Mouse (Mus musculus): ENCODE data around the gene Spint4. TPM values are rescaled to one million over a fixed set of nuclear protein-coding genes. Genes with fewer than 3 reads are reported as not detected.
A peak's percentile ranks its signal among the peaks of the same experiment; 100 is the strongest.

Spint4 gene
- total RNA-seq, 1 experiment from 2014 or later, result not detected

DNA sequence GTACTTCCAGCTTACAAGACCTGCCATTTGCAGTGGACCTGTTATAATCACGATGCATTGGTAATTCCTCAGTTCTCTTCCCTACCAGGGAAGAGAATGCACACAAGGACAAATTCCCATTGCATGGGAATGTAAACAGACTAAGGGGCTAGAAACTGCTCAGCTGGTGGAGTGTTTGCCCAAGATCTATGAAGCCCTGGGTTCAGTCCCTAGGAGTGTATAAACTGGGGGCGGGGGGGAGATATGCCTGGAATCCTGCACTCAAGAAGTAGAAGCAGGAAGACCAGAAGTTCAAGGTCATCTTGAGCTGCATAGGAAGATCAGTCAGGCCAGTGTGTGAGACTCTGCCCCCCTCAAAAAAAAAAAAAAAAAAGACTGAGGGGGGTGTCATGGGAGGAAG lies 35.0 kb downstream of the Spint4 start:
- DNase-seq, result no peak

DNA sequence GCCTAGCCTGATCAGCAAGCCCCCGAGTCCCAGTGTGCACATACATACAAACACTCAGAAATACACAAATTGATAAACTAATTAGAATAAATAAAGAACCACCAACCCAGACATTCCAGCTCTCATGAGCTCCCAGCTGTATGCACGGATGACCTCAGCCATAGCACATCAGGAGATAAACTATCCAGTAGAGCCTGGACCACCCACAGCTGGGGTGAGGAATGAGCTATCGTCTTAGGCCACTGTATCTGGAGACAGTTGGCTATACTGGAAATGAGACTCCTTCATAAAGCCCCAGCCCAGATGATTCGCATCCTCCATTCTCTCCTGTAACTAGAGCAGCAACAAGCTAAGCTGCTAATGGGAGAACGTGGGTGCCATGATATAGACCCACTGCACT lies 36.5 kb downstream of the Spint4 start:
- DNase-seq, result no peak

DNA sequence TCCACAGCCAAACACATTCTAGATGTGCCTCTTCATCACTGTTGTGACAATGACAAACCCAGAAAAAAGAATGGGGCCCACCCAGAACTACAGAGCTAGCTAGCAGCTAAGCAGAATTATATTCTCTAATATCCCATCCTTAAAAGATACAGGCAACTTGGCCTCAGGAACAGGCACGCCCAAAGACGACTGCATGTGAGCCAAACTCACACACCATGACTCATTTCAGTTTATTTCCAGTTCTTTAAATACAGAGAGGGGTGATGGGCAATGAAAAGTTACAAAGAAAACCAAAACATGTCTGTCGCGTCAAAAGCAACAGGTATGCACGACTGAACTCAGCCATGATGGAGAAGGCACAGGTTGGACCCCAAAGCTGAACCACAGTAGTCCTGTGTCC lies 37.1 kb downstream of the Spint4 start:
- no peak for DNase-seq

DNA sequence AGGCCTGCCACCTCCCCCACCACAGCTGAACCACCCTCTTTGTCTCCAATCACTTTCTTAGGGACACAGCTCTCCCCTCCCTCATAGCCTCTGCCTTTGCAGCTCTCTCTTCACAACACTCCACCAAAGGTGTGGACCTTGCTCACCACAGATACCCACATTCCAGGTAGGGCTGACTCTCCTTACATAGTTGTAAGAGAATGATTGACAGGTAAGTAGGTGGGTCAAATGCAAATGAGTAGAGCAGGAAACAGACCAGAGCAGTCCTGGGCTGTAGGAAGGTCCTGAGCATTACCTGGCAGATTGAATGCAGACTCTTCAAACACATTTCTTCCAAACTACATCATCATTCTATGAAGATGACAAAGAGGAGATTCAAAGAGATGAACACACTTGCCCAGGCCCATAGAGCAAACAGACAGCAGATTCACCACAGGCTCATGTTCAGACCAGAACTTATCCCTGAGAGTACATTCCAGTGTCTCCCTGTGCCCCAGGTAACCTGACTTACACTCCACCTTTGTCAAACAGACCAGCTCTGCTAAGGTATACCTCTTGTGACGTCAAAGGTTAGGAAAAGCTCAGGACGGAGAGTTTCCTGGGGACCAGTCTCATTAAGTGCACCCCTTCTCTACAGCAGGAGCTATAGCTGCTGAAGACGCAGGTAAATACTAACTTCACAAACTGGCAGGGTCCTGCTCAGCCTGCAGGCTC lies 39.2 kb downstream of the Spint4 start:
- no peak for DNase-seq

DNA sequence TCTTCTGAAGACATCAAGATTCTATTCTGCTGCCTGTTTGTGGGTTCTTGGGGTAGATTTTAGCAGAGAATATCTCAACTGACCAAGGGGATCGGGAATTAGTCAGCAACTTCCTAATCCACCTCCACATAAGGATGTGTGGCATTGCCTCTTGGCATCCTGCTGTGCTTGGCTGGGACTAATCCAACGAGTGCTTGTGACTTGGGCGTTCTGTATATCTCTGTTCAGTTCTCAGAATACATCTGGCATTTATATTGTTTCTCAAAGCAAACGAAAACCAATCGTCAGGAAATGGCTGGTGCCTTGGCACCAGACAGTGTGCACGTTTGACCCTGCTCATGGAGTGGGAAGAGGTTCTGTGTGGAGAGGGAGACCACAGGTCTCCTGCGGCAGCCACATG lies 41.6 kb downstream of the Spint4 start:
- no peak for DNase-seq

DNA sequence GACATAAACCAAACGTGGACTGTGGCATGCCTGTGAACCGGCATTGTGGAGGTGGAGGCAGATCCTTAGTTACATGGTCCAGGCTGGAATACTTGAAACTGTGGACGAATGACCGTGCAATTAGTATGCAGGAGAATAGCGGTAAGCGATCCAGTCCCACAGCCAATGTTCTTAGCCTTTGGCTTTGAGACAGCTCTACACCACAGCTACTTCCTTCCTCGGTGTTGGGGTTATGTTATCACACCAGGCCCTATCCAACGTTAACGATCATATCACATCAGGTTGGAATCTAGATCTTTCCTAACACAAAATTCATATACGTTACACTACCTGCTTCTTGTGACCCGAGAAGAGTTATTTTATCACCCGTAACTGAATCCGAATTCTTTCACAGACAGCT lies 46.7 kb downstream of the Spint4 start:
- DNase-seq, result no peak

DNA sequence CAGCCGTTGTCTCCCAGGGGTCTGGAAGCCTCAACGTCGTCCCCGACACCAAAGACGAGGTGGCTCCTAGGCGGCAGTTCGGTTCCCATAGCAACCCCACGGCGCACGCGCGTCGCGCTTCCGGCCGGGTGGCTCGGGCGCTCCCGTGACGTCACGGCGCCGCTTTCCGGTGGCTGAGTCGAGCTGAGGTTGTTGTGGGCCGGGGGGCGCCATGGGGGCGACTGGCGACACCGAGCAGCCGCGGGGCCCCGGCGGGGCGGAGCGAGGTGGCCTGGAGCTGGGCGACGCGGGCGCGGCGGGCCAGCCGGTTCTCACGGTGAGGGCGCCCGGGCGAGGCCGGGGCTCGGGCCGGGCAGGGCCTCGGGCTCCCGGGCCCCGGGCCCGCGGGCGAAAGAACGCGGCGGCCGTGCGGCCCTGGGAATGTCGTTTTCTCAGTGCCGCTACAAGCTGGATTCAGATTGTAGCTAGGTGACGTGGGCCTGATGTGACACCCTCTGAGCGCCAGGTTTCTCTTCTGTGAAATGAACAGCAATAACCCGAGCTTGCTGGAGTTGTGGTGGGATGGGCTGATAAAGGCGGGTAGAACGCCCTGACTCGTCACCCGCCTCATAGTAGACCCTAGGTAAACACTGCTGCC lies 47.7 kb downstream of the Spint4 start, which contains the start of the genes Wfdc3 and Dnttip1:
Gene Wfdc3 (minus strand): TSS at position 89 of the 637 bp plus-strand sequence.
Gene Dnttip1 (plus strand): TSS at position 141 of the 637 bp plus-strand sequence.
- DNase-seq, result peak; percentile 95

DNA sequence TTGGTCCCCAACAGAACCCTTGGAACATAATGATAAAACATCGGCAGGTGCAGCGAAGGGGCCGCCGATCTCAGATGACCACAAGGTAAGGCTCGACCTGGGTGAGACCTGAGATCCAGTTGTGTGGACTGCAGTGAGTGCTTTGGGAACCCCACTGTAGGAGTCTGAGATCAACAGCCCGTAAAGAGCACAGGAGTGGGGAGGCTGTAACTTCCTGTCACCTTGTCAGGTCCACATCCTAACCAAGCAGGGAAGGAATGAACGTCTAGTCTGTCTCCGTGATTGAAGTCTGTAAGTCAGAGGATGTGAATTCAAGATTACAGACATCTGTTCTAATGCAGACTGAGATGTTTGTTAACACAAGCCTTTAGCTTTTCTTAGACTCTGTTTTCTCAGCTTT lies 48.4 kb downstream of the Spint4 start:
- no peak for DNase-seq

DNA sequence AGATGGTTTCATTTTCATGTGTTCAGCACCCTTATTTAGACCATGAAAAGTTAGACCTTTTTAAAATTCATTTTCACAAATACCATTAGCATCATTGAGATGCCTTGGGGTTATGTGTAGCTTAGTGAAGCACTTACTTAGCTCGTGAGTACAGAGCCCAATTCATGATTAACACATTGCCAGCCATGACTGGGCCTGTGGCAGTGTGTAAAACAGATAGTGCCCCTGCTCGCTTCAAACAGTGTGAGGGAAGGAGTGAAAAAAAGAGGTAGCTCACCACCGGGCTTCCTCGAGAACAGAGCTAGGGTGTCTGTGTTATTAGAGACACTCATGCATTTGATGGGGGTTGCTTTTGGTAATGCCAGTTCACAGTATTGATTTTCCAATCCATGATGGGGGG lies 49.9 kb downstream of the Spint4 start:
- DNase-seq, result no peak

DNA sequence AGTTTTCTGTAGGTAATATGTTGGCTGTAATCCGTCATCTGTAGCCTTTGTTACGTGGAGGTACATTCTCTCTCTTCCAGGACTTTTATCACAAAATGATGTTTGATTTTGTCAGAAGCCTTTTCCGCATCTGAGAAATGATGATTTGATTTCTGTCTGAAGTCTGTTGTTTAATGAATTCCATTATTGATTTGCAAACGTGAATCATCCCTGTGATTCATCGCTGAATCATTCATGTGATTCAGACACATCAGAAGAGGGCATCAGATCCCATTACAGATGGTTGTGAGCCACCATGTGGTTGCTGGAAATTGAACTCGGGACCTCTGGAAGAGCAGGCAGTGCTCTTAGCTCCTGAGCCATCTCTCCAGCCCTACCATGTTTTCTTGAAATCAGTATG lies 50.7 kb downstream of the Spint4 start:
- no peak for DNase-seq

Other genes starting within 250 kb of the Spint4 start
- 27.0 and 30.0 TPM in 2 replicates for gene Sys1, start 241.5 kb upstream of the Spint4 start, total RNA-seq (2021)
- 4.0 TPM in 1 of 2 replicates, not detected in the other for gene Gm20458, start 237.5 kb upstream of the Spint4 start, total RNA-seq (2021)
- gene Trp53tg5, start 224.8 kb upstream of the Spint4 start, total RNA-seq (2021), result not detected in 2 replicates
- gene Dbndd2, start 212.4 kb upstream of the Spint4 start, total RNA-seq (2021), result 6.3 and 6.4 TPM in 2 replicates
- 98.3 and 99.7 TPM in 2 replicates for gene Pigt, start 201.0 kb upstream of the Spint4 start, total RNA-seq (2021)
- not detected in 2 replicates for gene Wfdc2, start 136.1 kb upstream of the Spint4 start, total RNA-seq (2021)
- gene Spint3, start 125.0 kb upstream of the Spint4 start, total RNA-seq (2021), result not detected in 2 replicates
- 0.58 TPM in 1 of 2 replicates, not detected in the other for gene Wfdc6a, start 113.1 kb upstream of the Spint4 start, total RNA-seq (2021)
- not detected in 2 replicates for gene Eppin, start 104.9 kb upstream of the Spint4 start, total RNA-seq (2021)
- not detected in 2 replicates for gene Wfdc6b, start 85.0 kb upstream of the Spint4 start, total RNA-seq (2021)
- not detected in 2 replicates for gene Wfdc8, start 84.9 kb upstream of the Spint4 start, total RNA-seq (2021)
- gene Wfdc16, start 59.7 kb upstream of the Spint4 start, total RNA-seq (2021), result not detected in 2 replicates
- not detected in 2 replicates for gene Wfdc10, start 42.5 kb upstream of the Spint4 start, total RNA-seq (2021)
- not detected in 2 replicates for gene Wfdc9, start 41.9 kb upstream of the Spint4 start, total RNA-seq (2021)
- not detected in 2 replicates for gene Wfdc11, start 24.4 kb upstream of the Spint4 start, total RNA-seq (2021)
- gene Wfdc13, start 13.4 kb upstream of the Spint4 start, total RNA-seq (2021), result not detected in 2 replicates
- gene Spint5, start 16.8 kb downstream of the Spint4 start, total RNA-seq (2021), result not detected in 2 replicates
- gene Wfdc3, start 47.4 kb downstream of the Spint4 start, total RNA-seq (2021), result 0.39 and 0.57 TPM in 2 replicates
- gene Dnttip1, start 47.5 kb downstream of the Spint4 start, total RNA-seq (2021), result 43.5 and 45.3 TPM in 2 replicates
- gene Ube2c, start 71.4 kb downstream of the Spint4 start, total RNA-seq (2021), result 9.9 and 14.1 TPM in 2 replicates
- not detected in 2 replicates for gene Tnnc2, start 81.5 kb downstream of the Spint4 start, total RNA-seq (2021)
- 36.6 and 50.0 TPM in 2 replicates for gene Snx21, start 87.3 kb downstream of the Spint4 start, total RNA-seq (2021)
- 28.9 and 36.0 TPM in 2 replicates for gene Acot8, start 106.4 kb downstream of the Spint4 start, total RNA-seq (2021)
- 4.3 and 5.5 TPM in 2 replicates for gene Zswim3, start 106.6 kb downstream of the Spint4 start, total RNA-seq (2021)
- 11.9 and 14.2 TPM in 2 replicates for gene Zswim1, start 124.2 kb downstream of the Spint4 start, total RNA-seq (2021)
- gene Spata25, start 130.0 kb downstream of the Spint4 start, total RNA-seq (2021), result not detected in 2 replicates
- 108 and 121 TPM in 2 replicates for gene Ctsa, start 134.4 kb downstream of the Spint4 start, total RNA-seq (2021)
- gene Neurl2, start 135.0 kb downstream of the Spint4 start, total RNA-seq (2021), result 1.3 and 2.2 TPM in 2 replicates
- 12.7 and 16.2 TPM in 2 replicates for gene Pltp, start 159.2 kb downstream of the Spint4 start, total RNA-seq (2021)
- 46.6 and 60.9 TPM in 2 replicates for gene Pcif1, start 180.8 kb downstream of the Spint4 start, total RNA-seq (2021)
- 21.2 and 23.9 TPM in 2 replicates for gene Zfp335, start 213.3 kb downstream of the Spint4 start, total RNA-seq (2021)
- 0.33 and 0.43 TPM in 2 replicates for gene Mmp9, start 242.3 kb downstream of the Spint4 start, total RNA-seq (2021)